Mouse (Mus musculus) forebrain, embryonic 14.5 days (tissue): ENCODE data around the gene Prdx1. TPM values are rescaled to one million over a fixed set of nuclear protein-coding genes. Genes with fewer than 3 reads are reported as not detected.

Experiments
- ATAC-seq: fragments of 200-750 bp; cut with Nextera tagmentation; 2 replicates; pipeline ENCODE4 v1.8.0; 2017; ENCODE audit warnings: mild to moderate bottlenecking, moderate library complexity
- DNase-seq: peaks from one replicate; pipeline ENCODE4 v3.0.0-alpha.2; 2015; ENCODE audit warnings: low spot score
- H3K27ac ChIP-seq: fragments of 300-500 bp; sonication (generic); 2 replicates; pipeline ENCODE4 v1.5.1; 2014; ENCODE audit warnings: low read depth, mild to moderate bottlenecking, control low read depth, low read length, moderate library complexity
- H3K27me3 ChIP-seq: fragments of 300-500 bp; sonication (generic); replicated peaks from 2 replicates; pipeline ENCODE4 v1.6.1; 2014; ENCODE audit warnings: low read length, control low read depth, mixed read lengths; ENCODE audit not compliant: control insufficient read depth, insufficient read depth
- H3K36me3 ChIP-seq: fragments of 300-500 bp; sonication (generic); 2 replicates; pipeline ENCODE4 v1.6.1; 2014; ENCODE audit warnings: low read length, control low read depth; ENCODE audit not compliant: control insufficient read depth, insufficient read depth
- H3K4me1 ChIP-seq: fragments of 300-500 bp; sonication (generic); 2 replicates; pipeline ENCODE4 v1.6.1; 2014; ENCODE audit warnings: antibody characterized with exemption, low read length, control low read depth; ENCODE audit not compliant: control insufficient read depth, insufficient read depth
- H3K4me2 ChIP-seq: fragments of 300-500 bp; sonication (generic); 2 replicates; pipeline ENCODE4 v1.6.1; 2014; ENCODE audit warnings: mild to moderate bottlenecking, control low read depth, low read length
- H3K4me3 ChIP-seq: fragments of 300-500 bp; sonication (generic); 2 replicates; pipeline ENCODE4 v1.5.1; 2014; ENCODE audit warnings: low read depth, low read length, control low read depth
- H3K9ac ChIP-seq: fragments of 300-500 bp; sonication (generic); 2 replicates; pipeline ENCODE4 v1.6.1; 2014; ENCODE audit warnings: mild to moderate bottlenecking, low read length, control low read depth, moderate library complexity
- H3K9me3 ChIP-seq: fragments of 300-500 bp; sonication (generic); replicated peaks from 2 replicates; pipeline ENCODE4 v1.6.1; 2016; ENCODE audit warnings: low read length, control low read depth, mixed read lengths; ENCODE audit not compliant: control insufficient read depth
- WGBS: fragments of 180-500 bp; shearing (Covaris S2); extraction: QIAGEN DNeasy Blood & Tissue Kit; methylation state at CpG from one replicate; pipeline ENCODE4 v1.1.7; 2014; 5-methylcytosine and 5-hydroxymethylcytosine counted together
- polyA plus RNA-seq: library from polyadenylated mRNA; unstranded; fragments of >200 nt; fragmentation: Nextera tagmentation; extraction: Ambion mirVana; gene quantifications from 2 replicates; pipeline ENCODE4 v1.2.1, GENCODE M21; 2014

Gene Prdx1
- polyA plus RNA-seq, result 561 and 632 TPM in 2 replicates

- Histone ChIP-seq H3K27me3 (no peaks in the 10 kb centered on the region), H3K9ac (peak within 1 kb of the TSS; percentile 59), H3K4me2 (peak within 1 kb of the TSS; percentile 67), H3K4me3 (peak within 1 kb of the TSS; percentile 49), H3K9me3 (no peaks in the 10 kb centered on the region), H3K27ac (peak within 1 kb of the TSS; percentile 77), H3K36me3 (peaks cover 13% of the 10 kb centered on the region; the same call in 1 of the 2 replicates), H3K4me1 (peaks cover 14% of the 10 kb centered on the region)
- under 1% methylated on average over 56 of the region's 56 CpGs for WGBS
- DNase-seq (peak; percentile 93), ATAC-seq (peak; percentile 97)
These were observed at the start of gene Prdx1 for GRCm38 (mm10) chr4:116685402-116686061. Gene Prdx1, plus strand, starts transcription at chr4:116685544.

GRCm38 (mm10) chr4:116638821-116639220 is 46.5 kb upstream of the Prdx1 start:
- no peak overlapping the region for H3K4me2 ChIP-seq
- no peaks in the 10 kb centered on the region for H3K27me3 ChIP-seq
- ATAC-seq (no peak), DNase-seq (no peak)
- no peak overlapping the region for H3K4me3 ChIP-seq
- H3K9me3 ChIP-seq, result no peaks in the 10 kb centered on the region
- no peak overlapping the region for H3K27ac ChIP-seq
- H3K4me1 ChIP-seq, result no peaks in the 10 kb centered on the region
- peaks cover 89% of the 10 kb centered on the region for H3K36me3 ChIP-seq
- H3K9ac ChIP-seq, result no peak overlapping the region
- 96% methylated on average over 6 of the region's 6 CpGs for WGBS

DNA sequence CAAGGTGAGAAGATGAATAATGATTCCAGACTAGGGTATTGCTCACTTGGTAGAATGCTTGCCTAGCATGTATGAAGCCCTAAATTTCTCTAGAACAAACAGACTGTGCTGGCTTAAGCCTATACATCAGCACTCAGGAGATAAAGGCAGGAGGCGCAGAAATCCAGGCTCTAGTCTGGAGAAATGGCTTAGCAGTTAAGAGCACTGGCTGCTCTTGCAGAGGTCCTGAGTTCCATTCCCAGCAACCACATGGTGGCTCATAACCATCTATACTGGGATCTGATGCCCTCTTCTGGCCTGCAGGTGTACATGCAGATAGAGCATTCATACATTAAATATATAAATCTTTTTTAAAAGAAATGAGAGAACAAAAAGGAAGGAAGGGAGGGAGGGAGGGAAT is 43.3 kb upstream of the Prdx1 start:
- H3K27ac ChIP-seq, result no peak overlapping the region
- 100% methylated on average over 1 of the region's 1 CpGs for WGBS

DNA sequence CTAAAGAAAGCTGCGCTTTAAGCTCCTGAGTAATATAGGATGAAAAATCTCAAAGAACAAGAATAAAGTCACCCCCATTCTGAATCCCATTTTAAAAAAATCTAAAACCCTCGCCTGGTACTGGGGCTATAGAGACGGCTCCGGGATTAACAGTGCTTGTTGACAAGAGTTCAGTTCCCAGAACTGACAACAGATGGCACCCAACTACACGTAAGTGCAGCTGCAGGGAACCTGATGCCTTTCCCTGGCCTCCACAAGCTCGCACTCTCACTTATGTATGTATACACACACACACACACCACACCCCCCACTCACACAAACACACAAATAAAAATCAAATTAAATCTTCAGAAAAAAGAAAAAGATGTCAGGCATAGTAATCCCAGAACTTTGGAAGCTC is 41.0 kb upstream of the Prdx1 start:
- no peak overlapping the region for H3K27ac ChIP-seq
- H3K4me1 ChIP-seq, result peaks cover 3% of the 10 kb centered on the region
- no peaks in the 10 kb centered on the region for H3K27me3 ChIP-seq
- ATAC-seq (no peak), DNase-seq (peak; percentile 59)
- WGBS, result 53% methylated on average over 6 of the region's 6 CpGs
- no peak overlapping the region for H3K4me3 ChIP-seq
- H3K4me2 ChIP-seq, result no peak overlapping the region
- no peaks in the 10 kb centered on the region for H3K9me3 ChIP-seq
- H3K9ac ChIP-seq, result no peak overlapping the region
- H3K36me3 ChIP-seq, result peaks cover 68% of the 10 kb centered on the region

More for the DNA sequence above, 43.3 kb upstream of the Prdx1 start:
- Histone ChIP-seq H3K9me3 (no peaks in the 10 kb centered on the region), H3K9ac (no peak overlapping the region), H3K27me3 (no peaks in the 10 kb centered on the region), H3K36me3 (peaks cover 80% of the 10 kb centered on the region), H3K4me3 (no peak overlapping the region), H3K4me1 (no peaks in the 10 kb centered on the region), H3K4me2 (no peak overlapping the region)
- DNase-seq (no peak), ATAC-seq (no peak)

DNA sequence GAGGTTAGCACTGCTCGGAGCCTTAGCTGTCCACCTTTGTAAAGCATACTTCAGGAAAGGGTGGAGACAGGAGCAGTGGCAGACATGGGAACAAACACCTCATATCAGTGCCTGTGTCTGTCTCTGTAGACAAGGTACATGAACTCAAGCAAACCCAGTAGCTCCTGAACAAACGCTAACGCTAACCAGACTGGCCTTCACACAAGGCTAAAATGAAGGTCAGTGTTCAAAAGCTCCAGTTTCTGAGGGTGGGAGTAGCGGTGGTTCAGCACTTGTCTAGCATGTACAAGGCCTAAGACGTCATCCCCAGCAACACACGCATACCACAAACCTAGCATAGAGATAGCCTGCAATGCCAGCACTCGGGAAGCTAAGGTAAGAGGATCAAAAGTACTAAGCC is 39.7 kb upstream of the Prdx1 start:
- Histone ChIP-seq H3K4me2 (no peak overlapping the region), H3K4me1 (peaks cover 10% of the 10 kb centered on the region), H3K9me3 (no peaks in the 10 kb centered on the region), H3K9ac (no peak overlapping the region), H3K27ac (no peak overlapping the region), H3K36me3 (peaks cover 58% of the 10 kb centered on the region), H3K4me3 (no peak overlapping the region), H3K27me3 (no peaks in the 10 kb centered on the region)
- no peak for DNase-seq
- 92% methylated on average over 7 of the region's 7 CpGs for WGBS
- no peak for ATAC-seq

DNA sequence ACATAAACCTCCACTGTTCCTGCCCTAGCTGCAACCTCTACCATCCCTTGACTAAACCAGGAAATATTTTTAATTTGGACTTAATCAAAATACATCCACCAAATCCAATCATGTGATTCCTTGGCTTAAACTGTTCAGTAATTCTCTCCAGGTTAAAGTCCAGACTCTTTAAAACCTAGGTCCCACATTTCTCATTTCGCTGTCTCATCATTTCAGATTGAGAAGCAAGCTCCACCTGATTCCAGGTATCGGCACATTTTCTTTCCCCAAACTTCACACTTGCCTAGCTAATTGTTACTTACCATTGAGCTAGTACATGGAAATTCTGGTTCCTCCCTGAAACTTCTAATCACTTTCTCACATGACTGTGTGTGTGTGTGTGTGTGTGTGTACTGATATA is 35.9 kb upstream of the Prdx1 start:
- Histone ChIP-seq H3K4me3 (0 out of 2 replicates have a peak overlapping the region, but pooled peaks have one; percentile 79), H3K9me3 (no peaks in the 10 kb centered on the region), H3K9ac (no peak overlapping the region), H3K27me3 (no peaks in the 10 kb centered on the region), H3K36me3 (peaks cover 25% of the 10 kb centered on the region), H3K4me2 (peak overlapping the region; percentile 75), H3K4me1 (peaks cover 10% of the 10 kb centered on the region), H3K27ac (no peak overlapping the region)
- ATAC-seq, result no peak
- WGBS, result 97% methylated on average over 2 of the region's 2 CpGs
- no peak for DNase-seq

DNA sequence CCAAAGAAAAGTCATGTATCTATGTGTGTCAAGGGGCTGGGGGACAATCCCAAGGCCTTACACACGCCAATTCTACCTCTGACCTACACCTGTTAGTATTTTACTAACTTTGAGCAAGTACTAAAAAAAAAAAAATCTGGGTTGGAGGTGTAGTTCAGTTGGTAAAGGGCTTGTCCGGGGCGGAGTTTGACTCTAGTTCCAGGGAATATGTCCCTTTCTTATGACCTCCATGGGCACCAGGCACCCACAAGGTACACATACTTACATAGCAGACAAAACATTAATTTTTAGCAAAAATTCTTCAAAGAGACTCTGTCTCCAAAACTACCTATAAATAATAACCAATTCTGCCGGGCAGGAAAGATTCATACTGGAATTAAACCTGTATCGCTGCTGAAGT is 35.0 kb upstream of the Prdx1 start:
- Histone ChIP-seq H3K27ac (0 out of 2 replicates have a peak overlapping the region, but pooled peaks have one; percentile 73), H3K27me3 (no peaks in the 10 kb centered on the region), H3K4me2 (peak overlapping the region; percentile 75), H3K9ac (peak overlapping the region; percentile 88), H3K4me1 (peaks cover 10% of the 10 kb centered on the region), H3K4me3 (peak overlapping the region; percentile 79), H3K9me3 (no peaks in the 10 kb centered on the region), H3K36me3 (peaks cover 16% of the 10 kb centered on the region)
- no peak for ATAC-seq
- no peak for DNase-seq
- WGBS, result 53% methylated on average over 5 of the region's 5 CpGs

GRCm38 (mm10) chr4:116650924-116651796 is 34.2 kb upstream of the Prdx1 start, which contains the start of gene Akr1a1:
Gene Akr1a1, minus strand, starts transcription at chr4:116651680.
- peaks cover 10% of the 10 kb centered on the region for H3K4me1 ChIP-seq
- peak within 1 kb of the TSS; percentile 73 for H3K27ac ChIP-seq
- no peaks in the 10 kb centered on the region for H3K9me3 ChIP-seq
- DNase-seq, result peak; percentile 97
- peak within 1 kb of the TSS; percentile 79 for H3K4me3 ChIP-seq
- peak; percentile 99 for ATAC-seq
- H3K36me3 ChIP-seq, result peaks cover 15% of the 10 kb centered on the region
- H3K4me2 ChIP-seq, result peak within 1 kb of the TSS; percentile 75
- H3K9ac ChIP-seq, result peak within 1 kb of the TSS; percentile 88
- WGBS, result under 1% methylated on average over 39 of the region's 39 CpGs
- H3K27me3 ChIP-seq, result no peaks in the 10 kb centered on the region
